Mouse (Mus musculus) testis, adult 2 months (tissue): ENCODE data around the gene Letmd1. TPM values are rescaled to one million over a fixed set of nuclear protein-coding genes. Genes with fewer than 3 reads are reported as not detected.

Experiments used
- H3K27ac ChIP-seq: fragments of 200-500 bp; 2 replicates; pipeline ENCODE4 v1.5.1; 2012; ENCODE audit warnings: low read depth, low read length; ENCODE audit not compliant: control insufficient read depth, insufficient read depth
- H3K27me3 ChIP-seq: fragments of 200-500 bp; 2 replicates; pipeline ENCODE4 v1.6.1; 2012; ENCODE audit warnings: mild to moderate bottlenecking, low read length, moderate library complexity; ENCODE audit not compliant: control insufficient read depth, insufficient read depth
- H3K36me3 ChIP-seq: fragments of 200-500 bp; 2 replicates; pipeline ENCODE4 v1.6.1; 2012; ENCODE audit warnings: mild to moderate bottlenecking, low read length; ENCODE audit not compliant: control insufficient read depth, insufficient read depth
- H3K4me1 ChIP-seq: fragments of 200-500 bp; 2 replicates; pipeline ENCODE4 v1.6.1; 2012; ENCODE audit warnings: low read length; ENCODE audit not compliant: control insufficient read depth, insufficient read depth
- H3K4me3 ChIP-seq: fragments of 200-500 bp; 2 replicates; pipeline ENCODE4 v1.5.1; 2012; ENCODE audit warnings: low read depth, mild to moderate bottlenecking, low read length, moderate library complexity, mixed read lengths; ENCODE audit not compliant: control insufficient read depth
- CTCF ChIP-seq: fragments of 200-500 bp; IDR thresholded peaks from 2 replicates; pipeline ENCODE4 v1.5.1; 2012; ENCODE audit warnings: low read depth, mild to moderate bottlenecking, inconsistent platforms, low read length, moderate library complexity; ENCODE audit not compliant: control insufficient read depth, insufficient read depth, insufficient replicate concordance
- POLR2A ChIP-seq: fragments of 200-500 bp; IDR thresholded peaks from 2 replicates; pipeline ENCODE4 v1.6.1; 2012; ENCODE audit warnings: low read depth, mild to moderate bottlenecking, inconsistent platforms, low read length, moderate library complexity; ENCODE audit not compliant: control insufficient read depth
- polyA plus RNA-seq: library from polyadenylated mRNA; depleted of rRNA; stranded (reverse); fragments of >200 nt; gene quantifications from 2 replicates; pipeline ENCODE4 v1.2.3, GENCODE M21; 2012

Gene Letmd1
- polyA plus RNA-seq, 1 experiment: 20.0 TPM

GRCm38 (mm10) chr15:100436112-100436511, 32.7 kb upstream of the Letmd1 start:
- no peak for TF ChIP-seq POLR2A
- TF ChIP-seq CTCF: no peak
- H3K36me3 ChIP-seq: no peaks in the 10 kb centered on the region
- H3K27ac ChIP-seq: no peak overlapping the region
- H3K4me1 ChIP-seq: no peaks in the 10 kb centered on the region
- no peak overlapping the region for H3K4me3 ChIP-seq
- no peaks in the 10 kb centered on the region for H3K27me3 ChIP-seq

GRCm38 (mm10) chr15:100436518-100436917, 32.3 kb upstream of the Letmd1 start:
- no peaks in the 10 kb centered on the region for H3K27me3 ChIP-seq
- no peak overlapping the region for H3K27ac ChIP-seq
- no peaks in the 10 kb centered on the region for H3K4me1 ChIP-seq
- TF ChIP-seq CTCF: no peak
- TF ChIP-seq POLR2A: no peak
- H3K4me3 ChIP-seq: no peak overlapping the region
- no peaks in the 10 kb centered on the region for H3K36me3 ChIP-seq

GRCm38 (mm10) chr15:100443126-100443922, 25.5 kb upstream of the Letmd1 start:
- no peaks in the 10 kb centered on the region for H3K36me3 ChIP-seq
- H3K4me1 ChIP-seq: peaks cover 2% of the 10 kb centered on the region; the same call in 1 of the 2 replicates
- H3K4me3 ChIP-seq: peak overlapping the region; percentile 71
- H3K27ac ChIP-seq: peak overlapping the region; percentile 64
- no peaks in the 10 kb centered on the region for H3K27me3 ChIP-seq
- TF ChIP-seq CTCF (no peak), POLR2A (peak; percentile 55; the same call in 1 of the 2 replicates)

- Histone ChIP-seq H3K27ac (no peak overlapping the region), H3K36me3 (no peaks in the 10 kb centered on the region)
- no peak for TF ChIP-seq POLR2A
- TF ChIP-seq CTCF: no peak
Measured at GRCm38 (mm10) chr15:100446887-100447286, 21.9 kb upstream of the Letmd1 start.

GRCm38 (mm10) chr15:100448572-100448971, 20.3 kb upstream of the Letmd1 start:
- Histone ChIP-seq H3K36me3 (no peaks in the 10 kb centered on the region), H3K4me1 (peaks cover 7% of the 10 kb centered on the region), H3K4me3 (no peak overlapping the region), H3K27me3 (no peaks in the 10 kb centered on the region), H3K27ac (no peak overlapping the region)
- TF ChIP-seq CTCF (no peak), POLR2A (no peak)

More at GRCm38 (mm10) chr15:100446887-100447286, 21.9 kb upstream of the Letmd1 start:
- Histone ChIP-seq H3K4me1 (peaks cover 7% of the 10 kb centered on the region), H3K4me3 (no peak overlapping the region), H3K27me3 (no peaks in the 10 kb centered on the region)

GRCm38 (mm10) chr15:100449495-100449894, 19.3 kb upstream of the Letmd1 start:
- Histone ChIP-seq H3K27ac (no peak overlapping the region), H3K36me3 (no peaks in the 10 kb centered on the region), H3K4me3 (no peak overlapping the region), H3K27me3 (no peaks in the 10 kb centered on the region), H3K4me1 (peaks cover 5% of the 10 kb centered on the region)
- TF ChIP-seq CTCF (no peak), POLR2A (no peak)

- Histone ChIP-seq H3K27ac (no peak overlapping the region), H3K27me3 (no peaks in the 10 kb centered on the region), H3K4me1 (peaks cover 5% of the 10 kb centered on the region), H3K36me3 (no peaks in the 10 kb centered on the region), H3K4me3 (no peak overlapping the region)
- TF ChIP-seq POLR2A (no peak), CTCF (no peak)
Measured at GRCm38 (mm10) chr15:100451245-100451644, 17.6 kb upstream of the Letmd1 start.
